Mouse (Mus musculus) left cerebral cortex, adult 2 months (tissue): ENCODE results near the gene Fam170b. TPM values are rescaled to one million over a fixed set of nuclear protein-coding genes. Genes with fewer than 3 reads are reported as not detected.

Experiments
- DNase-seq, 2 experiments: peaks; one replicate each; pipeline ENCODE4 v3.0.0; 2021 to 2022; ENCODE audit warnings: low spot score in 2 of 2, mixed read lengths in 1 of 2; ENCODE audit errors: extremely low spot score in 1 of 2
- H3K27ac ChIP-seq: fragments of 200-600 bp; 2 replicates; pipeline ENCODE4 v1.8.1; 2022
- H3K4me3 ChIP-seq: fragments of 200-600 bp; 2 replicates; pipeline ENCODE4 v1.8.1; 2022
- CTCF ChIP-seq: fragments of 200-600 bp; IDR thresholded peaks from 2 replicates; pipeline ENCODE4 v1.8.1; 2022; ENCODE audit warnings: antibody characterized with exemption, mild to moderate bottlenecking, moderate library complexity
- intact Hi-C: fragments of 180-260 bp; cut with DNase I; formaldehyde crosslinking; loops from one replicate; pipeline ENCODE4 v1.15.1; 2025
- total RNA-seq, 2 experiments: library from RNA; stranded (reverse); gene quantifications; 2 replicates each; pipeline ENCODE4 v1.2.3; 2021

The Fam170b gene
- total RNA-seq, 2 experiments from 2014 or later, result not detected

DNA sequence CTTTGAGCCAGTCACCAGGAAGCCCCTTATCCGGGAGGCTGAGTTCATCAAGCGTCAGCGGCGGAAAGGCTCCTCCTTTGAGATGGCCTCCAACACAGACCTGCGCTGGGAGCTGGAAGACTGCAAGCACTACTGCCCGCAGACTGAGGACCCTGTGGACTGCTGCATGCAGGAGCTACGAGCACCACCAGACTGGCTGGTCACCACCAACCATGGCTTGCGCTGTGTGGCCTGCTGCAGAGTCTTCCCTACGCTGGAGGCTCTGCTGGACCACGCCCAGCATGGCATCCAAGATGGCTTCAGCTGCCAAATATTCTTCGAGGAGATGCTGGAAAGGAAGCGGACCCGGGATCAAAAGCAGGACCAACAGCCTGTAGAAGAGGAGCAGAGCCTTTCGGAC is 1.8 kb downstream of the Fam170b start:
- Histone ChIP-seq H3K27ac (no peak overlapping the region), H3K4me3 (no peak overlapping the region)
- no peak for TF ChIP-seq CTCF
- no peak for DNase-seq
- intact Hi-C loops, result no loop called here

DNA sequence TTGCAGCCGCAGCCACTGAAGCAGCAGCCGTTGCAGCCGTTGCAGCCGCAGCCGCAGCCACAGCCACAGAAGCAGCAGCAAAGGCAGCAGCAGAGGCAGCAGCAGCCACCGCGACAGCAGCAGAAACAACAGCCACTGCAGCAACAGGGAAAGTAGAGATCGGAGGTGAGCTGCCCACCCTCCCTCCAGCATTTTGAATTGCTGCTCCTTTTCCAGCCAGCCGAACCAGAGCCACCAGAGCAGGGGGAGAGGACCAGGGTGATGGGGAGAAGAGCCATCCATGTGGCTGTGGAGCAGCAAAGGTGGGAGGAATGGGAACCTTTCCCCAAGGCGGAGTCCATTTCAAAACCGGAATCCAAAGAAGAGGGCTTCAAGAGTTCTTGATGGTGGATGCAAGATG is 2.4 kb downstream of the Fam170b start:
- intact Hi-C loops, result no loop called here
- DNase-seq, result no peak
- Histone ChIP-seq H3K4me3 (no peak overlapping the region), H3K27ac (no peak overlapping the region)
- no peak for TF ChIP-seq CTCF

DNA sequence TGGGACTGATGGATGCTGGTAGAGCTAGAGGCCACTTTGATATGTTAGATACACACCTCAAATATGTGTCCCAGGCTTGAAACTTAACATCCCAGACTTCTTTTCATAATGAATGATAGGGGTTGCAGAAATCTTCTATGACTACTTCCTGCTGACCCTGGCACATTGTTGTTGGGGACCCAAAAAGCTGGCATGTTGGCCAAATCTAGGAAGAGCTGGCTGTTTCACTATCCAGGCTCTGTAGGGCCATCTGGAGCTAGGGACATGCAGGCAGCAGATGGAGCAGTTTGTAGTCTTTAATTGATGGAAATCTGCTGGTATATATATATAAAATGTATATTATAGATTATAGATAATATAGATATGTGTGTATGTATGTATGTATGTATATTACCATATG is 8.3 kb downstream of the Fam170b start:
- TF ChIP-seq CTCF, result no peak
- no peak for DNase-seq
- Histone ChIP-seq H3K27ac (no peak overlapping the region), H3K4me3 (no peak overlapping the region)
- intact Hi-C loops, result no loop called here

DNA sequence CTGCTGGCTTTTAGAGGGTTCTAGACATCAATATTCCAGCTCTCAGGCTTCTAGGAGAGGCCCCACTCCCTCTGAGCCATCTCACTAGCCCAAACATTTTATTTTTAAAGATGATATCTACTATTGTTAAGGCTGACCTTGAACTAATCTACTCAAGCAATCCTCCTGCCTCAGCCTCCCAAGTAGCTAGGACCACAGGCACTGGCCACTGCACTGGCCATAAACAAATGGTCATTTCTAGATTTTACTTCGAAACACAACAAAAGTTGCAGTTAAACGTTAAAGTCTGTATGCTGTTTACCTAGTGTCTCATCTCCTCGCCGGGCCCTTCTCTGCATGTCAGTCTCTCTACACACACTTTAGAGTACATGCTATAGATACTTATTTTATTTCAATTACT is 20.3 kb downstream of the Fam170b start:
- no peak overlapping the region for H3K27ac ChIP-seq
- DNase-seq, result no peak
- H3K4me3 ChIP-seq, result no peak overlapping the region
- intact Hi-C loops, result no loop called here
- no peak for TF ChIP-seq CTCF

DNA sequence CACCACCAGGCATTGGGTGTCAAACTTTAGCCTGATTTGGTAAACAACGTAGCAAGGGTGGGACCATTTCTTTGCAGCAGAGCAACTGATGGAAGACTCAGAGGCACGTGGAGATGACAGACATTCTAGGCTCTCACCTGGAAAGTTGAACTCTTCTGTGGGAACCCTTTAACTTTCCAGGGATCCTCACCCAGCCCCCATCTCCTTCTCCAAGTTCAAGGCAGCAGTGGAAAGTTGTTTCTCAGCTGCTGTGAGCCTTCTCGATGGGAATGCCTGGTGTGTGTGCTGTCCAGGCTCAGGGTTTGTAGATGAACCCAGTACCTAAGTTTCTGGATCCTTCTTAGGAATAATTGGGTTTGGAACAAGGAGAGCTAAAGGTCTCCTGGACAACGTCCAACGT is 22.5 kb downstream of the Fam170b start:
- intact Hi-C loops, result loop anchor here (2.0 kb wide), 1 partner anchor 105 kb away; no protein-coding TSS in a partner anchor
- no peak for TF ChIP-seq CTCF
- no peak overlapping the region; the same call in 1 of the 2 replicates for H3K4me3 ChIP-seq
- no peak overlapping the region for H3K27ac ChIP-seq
- DNase-seq, result no peak

DNA sequence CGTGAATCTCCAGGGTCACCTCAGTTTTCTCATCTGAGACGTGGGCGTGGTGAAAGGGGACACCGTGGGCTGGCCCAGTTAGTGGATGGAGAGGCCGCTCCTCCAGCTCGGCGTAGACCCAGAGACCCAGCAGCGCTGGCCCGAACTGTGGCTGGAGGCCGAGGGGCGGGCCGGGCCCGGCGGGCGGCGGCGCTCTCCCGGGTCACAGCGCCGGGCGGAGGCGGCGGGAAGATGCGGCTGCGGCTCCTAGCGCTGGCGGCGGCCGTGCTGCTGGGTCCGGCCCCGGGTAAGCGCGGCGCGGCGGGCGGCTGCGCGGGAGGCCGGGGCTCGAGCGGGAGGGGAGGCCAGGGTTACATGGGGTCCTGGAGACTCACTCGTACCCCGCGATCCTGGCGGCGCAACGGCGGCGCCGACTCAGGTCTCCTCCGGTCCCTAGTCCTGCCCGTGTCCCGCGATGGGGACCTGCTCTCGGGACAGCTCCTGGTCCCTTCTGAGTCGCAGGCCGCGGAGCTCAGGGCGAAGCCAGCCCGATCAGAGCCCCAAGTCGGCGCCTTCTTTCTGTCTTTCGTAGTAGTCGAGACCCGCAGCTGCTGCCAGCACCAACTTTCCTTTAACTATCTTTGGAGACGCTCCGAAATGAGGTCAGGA is 23.0 kb downstream of the Fam170b start, which contains the start of gene Vstm4:
Gene Vstm4 (plus strand): TSS at position 76 of the 648 bp plus-strand sequence.
- intact Hi-C loops, result loop anchor here (2.0 kb wide), 1 partner anchor 104 kb away; no protein-coding TSS in a partner anchor
- no peak for TF ChIP-seq CTCF
- Histone ChIP-seq H3K4me3 (peak within 1 kb of the TSS; percentile 57), H3K27ac (peak within 1 kb of the TSS; percentile 75)
- DNase-seq, result peak; percentile 49 to 50

DNA sequence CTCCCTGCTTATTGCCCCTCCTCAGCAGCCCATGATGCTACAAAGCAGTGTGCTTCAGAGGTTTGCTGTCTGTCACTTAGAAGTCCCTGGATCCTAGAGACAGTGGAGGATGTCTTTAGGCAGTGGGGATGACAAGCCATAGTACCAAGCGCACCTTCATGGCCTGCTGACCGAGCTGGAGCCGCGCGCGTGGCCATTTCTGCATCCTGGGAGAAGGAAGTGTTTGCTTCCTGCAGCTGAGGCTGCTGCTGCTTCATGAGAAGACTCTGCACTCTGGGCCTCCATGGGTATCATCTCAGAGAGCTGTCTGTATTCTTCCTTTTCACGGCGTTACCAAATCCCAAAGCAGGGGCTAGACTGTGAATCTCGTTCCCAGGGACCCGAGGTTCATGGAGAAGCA is 24.6 kb downstream of the Fam170b start:
- intact Hi-C loops, result no loop called here
- H3K4me3 ChIP-seq, result no peak overlapping the region
- no peak for DNase-seq

DNA sequence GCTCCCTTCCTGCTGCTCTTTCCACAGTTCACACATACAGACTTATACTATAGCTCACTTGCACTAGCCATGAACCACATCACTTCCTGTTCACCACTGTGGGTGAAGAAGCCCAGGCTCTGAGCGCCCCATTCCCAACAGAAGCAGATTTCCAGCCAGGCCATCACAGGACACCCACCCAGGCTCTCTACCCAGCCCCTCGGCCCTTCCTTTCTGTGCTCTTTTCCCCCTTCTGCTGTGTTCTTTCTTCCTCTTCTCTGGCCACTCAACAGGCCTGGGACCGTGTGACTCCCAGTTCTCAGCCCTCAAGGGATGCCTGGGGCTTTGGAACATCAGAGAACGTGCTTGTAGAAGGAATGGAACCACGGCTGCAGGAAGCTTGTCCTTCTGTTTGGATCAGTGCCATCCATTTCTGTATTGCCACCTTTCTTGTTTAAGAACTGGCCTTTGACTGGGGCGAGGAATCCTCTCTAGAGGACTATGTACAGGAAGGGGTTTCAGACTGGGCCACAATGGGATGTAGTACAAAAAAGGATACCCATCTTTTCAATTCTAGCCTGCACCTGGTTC is 25.3 kb downstream of the Fam170b start:
- intact Hi-C loops, result no loop called here
- no peak overlapping the region for H3K4me3 ChIP-seq
- TF ChIP-seq CTCF, result no peak
- no peak overlapping the region for H3K27ac ChIP-seq
- DNase-seq, result no peak

More for the DNA sequence above, 24.6 kb downstream of the Fam170b start:
- H3K27ac ChIP-seq, result no peak overlapping the region
- no peak for TF ChIP-seq CTCF

DNA sequence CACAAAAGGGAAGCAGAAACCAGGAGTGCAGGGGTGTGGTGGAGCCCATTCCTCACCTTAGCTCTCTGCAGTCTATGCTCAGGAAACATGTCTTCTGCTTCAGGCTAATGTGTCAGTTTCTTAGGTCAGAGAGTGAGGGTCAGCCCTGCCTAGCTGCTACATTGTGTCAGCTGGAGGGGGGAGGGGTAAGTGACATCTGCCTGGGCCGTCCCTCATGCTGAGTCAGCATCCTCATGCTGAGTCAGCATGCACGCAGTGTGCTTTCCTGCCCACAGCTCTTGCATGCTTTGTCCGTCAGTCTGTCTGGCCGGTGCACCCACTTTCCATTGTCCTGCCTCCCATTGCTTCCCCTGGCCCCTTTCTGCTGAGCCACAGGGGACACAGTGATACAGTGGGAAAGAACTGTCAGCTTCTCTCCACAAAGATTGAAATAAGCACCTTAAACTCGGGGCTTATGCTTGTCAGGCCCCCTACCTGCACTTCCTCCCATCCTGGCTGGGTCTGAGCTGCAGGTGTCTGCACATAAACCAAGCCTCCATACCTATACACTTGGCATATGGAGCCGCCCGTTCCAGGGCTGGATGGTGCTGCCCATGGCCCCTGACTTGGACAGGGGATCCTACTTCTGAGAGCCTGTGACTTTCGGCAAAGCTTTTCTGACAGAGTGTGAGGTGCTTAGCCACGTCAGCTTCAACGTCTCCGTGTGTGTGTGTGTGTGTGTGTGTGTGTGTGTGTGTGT is 26.2 kb downstream of the Fam170b start:
- intact Hi-C loops, result no loop called here
- DNase-seq, result no peak
- no peak for TF ChIP-seq CTCF

DNA sequence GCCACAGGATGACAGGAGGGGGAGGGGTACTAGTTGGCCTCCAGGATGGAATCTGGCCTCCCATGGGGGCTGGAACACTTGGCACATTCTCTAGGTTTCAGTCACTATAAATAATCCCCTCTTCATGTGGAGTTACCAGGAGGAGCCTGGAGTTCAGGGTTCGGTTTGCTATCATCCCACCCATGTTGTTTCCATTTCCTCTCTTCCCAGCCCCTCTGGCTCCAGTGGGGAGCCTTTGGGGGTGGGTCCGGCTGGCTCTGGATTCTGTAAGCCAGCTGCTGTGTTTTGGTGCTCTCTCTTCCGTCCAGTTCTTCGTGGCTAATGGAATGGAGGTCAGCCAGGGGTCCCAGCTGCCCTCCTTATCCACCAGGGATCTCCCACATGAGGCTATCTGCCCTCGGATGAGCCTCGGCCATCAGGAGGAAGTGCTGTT is 27.4 kb downstream of the Fam170b start:
- intact Hi-C loops, result no loop called here
- DNase-seq, result no peak
- no peak for TF ChIP-seq CTCF
- Histone ChIP-seq H3K4me3 (no peak overlapping the region), H3K27ac (no peak overlapping the region)

More for the DNA sequence above, 26.2 kb downstream of the Fam170b start:
- Histone ChIP-seq H3K4me3 (no peak overlapping the region), H3K27ac (no peak overlapping the region)

DNA sequence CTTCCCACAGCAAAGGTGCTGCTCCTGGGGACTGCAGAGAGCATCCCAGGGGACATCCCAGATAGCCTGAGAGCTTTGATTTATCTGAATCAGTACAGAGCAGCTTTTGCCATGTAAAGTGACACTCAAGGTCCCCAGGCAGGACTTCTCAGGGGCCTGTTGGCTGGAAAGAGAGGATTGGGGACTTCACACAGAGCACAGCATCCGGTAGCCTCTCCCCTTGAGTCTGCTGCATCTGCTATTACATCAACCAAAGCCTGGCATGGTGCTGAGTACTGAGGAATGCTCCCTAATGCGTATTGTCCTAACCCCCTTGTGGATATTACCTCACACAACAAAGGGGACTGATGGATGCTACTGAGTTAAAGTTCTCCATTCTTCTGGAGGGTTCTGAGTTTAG is 27.9 kb downstream of the Fam170b start:
- Histone ChIP-seq H3K27ac (no peak overlapping the region), H3K4me3 (no peak overlapping the region)
- intact Hi-C loops, result no loop called here
- no peak for TF ChIP-seq CTCF
- no peak for DNase-seq

DNA sequence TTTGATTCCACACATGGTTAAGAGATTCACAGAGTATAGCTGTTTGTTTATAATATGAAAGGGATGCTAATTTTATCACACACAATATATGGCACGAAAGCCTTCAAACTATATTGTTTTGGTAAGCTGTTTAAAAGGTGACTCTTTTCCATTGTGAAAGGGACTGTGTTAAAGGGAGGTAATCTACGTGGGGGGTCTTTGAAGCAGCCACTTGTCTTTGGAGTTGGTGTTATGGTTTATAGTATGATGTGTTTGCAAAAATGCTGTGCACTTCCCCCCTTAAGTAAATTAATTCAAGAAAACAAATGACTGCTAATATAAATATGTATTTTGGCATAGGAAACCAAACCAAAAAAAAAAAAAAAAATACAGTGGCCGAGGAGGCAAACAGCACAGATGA is 31.6 kb downstream of the Fam170b start:
- TF ChIP-seq CTCF, result no peak

More for the DNA sequence above, 31.6 kb downstream of the Fam170b start:
- Histone ChIP-seq H3K4me3 (no peak overlapping the region), H3K27ac (no peak overlapping the region)
- no peak for DNase-seq
- intact Hi-C loops, result no loop called here
